Mouse (Mus musculus) MEL (cell line): Measurements from ENCODE around the gene Rtn4rl2.

Experiments used
- CTCF ChIP-seq, 3 experiments: IDR thresholded peaks in 2 of 3; conservative IDR thresholded peaks in 1 of 3; 2 replicates each; pipeline ENCODE4 v1.5.1; 2011 to 2012; ENCODE audit warnings: low read length in 3 of 3, low read depth in 2 of 3, mild to moderate bottlenecking in 2 of 3, improper control_type of control experiment in 1 of 3, inconsistent platforms in 1 of 3, mixed read lengths in 1 of 3, moderate library complexity in 1 of 3; ENCODE audit not compliant: control insufficient read depth in 1 of 3, insufficient read depth in 1 of 3, poor library complexity in 1 of 3, severe bottlenecking in 1 of 3
- E2F4 ChIP-seq: IDR thresholded peaks from 2 replicates; pipeline ENCODE4 v1.6.1; 2011; ENCODE audit warnings: low read depth, low read length, improper control_type of control experiment, borderline replicate concordance
- EP300 ChIP-seq, 2 experiments: IDR thresholded peaks; 2 replicates each; pipeline ENCODE4 v1.6.1; 2011; ENCODE audit warnings: improper control_type of control experiment in 2 of 2, low read length in 2 of 2, low read depth in 1 of 2, mild to moderate bottlenecking in 1 of 2
- ETS1 ChIP-seq: IDR thresholded peaks from 2 replicates; pipeline ENCODE4 v1.6.1; 2012; ENCODE audit warnings: low read depth, mild to moderate bottlenecking, inconsistent platforms, low read length, improper control_type of control experiment, moderate library complexity
- GABPA ChIP-seq: IDR thresholded peaks from 2 replicates; pipeline ENCODE4 v1.6.1; 2012; ENCODE audit warnings: low read depth, mild to moderate bottlenecking, inconsistent platforms, low read length, improper control_type of control experiment, moderate library complexity
- MAX ChIP-seq: IDR thresholded peaks from 2 replicates; pipeline ENCODE4 v1.6.1; 2011; ENCODE audit warnings: low read length, improper control_type of control experiment
- POLR2A ChIP-seq, 2 experiments: IDR thresholded peaks; 2 replicates each; pipeline ENCODE4 v1.6.1; 2011 to 2012; ENCODE audit warnings: low read length in 2 of 2, mild to moderate bottlenecking in 2 of 2, control low read depth in 1 of 2, improper control_type of control experiment in 1 of 2, low read depth in 1 of 2, moderate library complexity in 1 of 2; ENCODE audit not compliant: control insufficient read depth in 1 of 2, insufficient read depth in 1 of 2, poor library complexity in 1 of 2
- POLR2AphosphoS5 ChIP-seq: IDR thresholded peaks from 2 replicates; pipeline ENCODE4 v1.6.1; 2012; ENCODE audit warnings: low read depth, borderline replicate concordance, mild to moderate bottlenecking, inconsistent platforms, low read length, moderate library complexity, mixed read lengths
- TAL1 ChIP-seq: IDR thresholded peaks from 2 replicates; pipeline ENCODE4 v1.6.1; 2012; ENCODE audit warnings: mild to moderate bottlenecking, inconsistent platforms, low read length, moderate library complexity, mixed read lengths
- TCF12 ChIP-seq: IDR thresholded peaks from 2 replicates; pipeline ENCODE4 v1.6.1; 2014; ENCODE audit warnings: low read depth, mild to moderate bottlenecking, inconsistent platforms, low read length, improper control_type of control experiment, moderate library complexity
- USF2 ChIP-seq, 2 experiments: IDR thresholded peaks; 2 replicates each; pipeline ENCODE4 v1.6.1; 2011 to 2012; ENCODE audit warnings: improper control_type of control experiment in 2 of 2, low read length in 2 of 2, borderline replicate concordance in 1 of 2, inconsistent platforms in 1 of 2, low read depth in 1 of 2, mild to moderate bottlenecking in 1 of 2; ENCODE audit not compliant: insufficient read depth in 1 of 2

DNA sequence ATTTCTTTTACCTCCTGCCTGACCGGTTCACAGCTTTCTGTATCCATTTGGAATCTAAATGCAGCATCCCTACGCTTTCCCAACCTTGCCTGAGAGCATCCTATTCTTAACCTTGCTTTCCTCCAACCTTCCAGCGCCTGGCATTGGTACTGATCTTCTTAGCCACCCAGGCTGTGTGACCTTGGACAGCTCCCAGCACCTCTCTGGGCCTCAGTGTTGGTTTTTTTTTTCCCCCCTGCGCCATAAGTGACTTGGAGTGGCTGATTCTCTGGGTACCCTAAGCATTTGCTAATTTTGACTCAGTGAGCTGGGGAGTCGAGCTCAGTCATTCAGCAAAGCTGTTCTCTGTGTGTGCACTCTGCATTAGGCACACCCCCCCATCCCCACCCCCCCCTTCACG lies 10.7 kb downstream of the Rtn4rl2 start:
- TF ChIP-seq TAL1 (no peak), CTCF (IDR thresholded peaks at IDR 0.05 in 2 of 3, conservative IDR thresholded peaks at IDR 0.05 in 1 of 3; ENCODE audit: control insufficient read depth in 1 of 3, insufficient read depth in 1 of 3, low read depth in 2 of 3, low read length in 3 of 3, poor library complexity in 1 of 3, severe bottlenecking in 1 of 3) (no peak), EP300 (IDR thresholded peaks at IDR 0.05; ENCODE audit: low read depth in 1 of 2, low read length in 2 of 2) (no peak), ETS1 (no peak), POLR2A (IDR thresholded peaks at IDR 0.05; ENCODE audit: control insufficient read depth in 1 of 2, insufficient read depth in 1 of 2, low read depth in 1 of 2, low read length in 2 of 2, poor library complexity in 1 of 2) (no peak), TCF12 (no peak), GABPA (no peak), E2F4 (no peak), USF2 (IDR thresholded peaks at IDR 0.05; ENCODE audit: borderline replicate concordance in 1 of 2, insufficient read depth in 1 of 2, low read depth in 1 of 2, low read length in 2 of 2) (no peak), MAX (no peak), POLR2AphosphoS5 (no peak)
